Mouse (Mus musculus): ENCODE measurements around the gene Dydc2. TPM values are rescaled to one million over a fixed set of nuclear protein-coding genes. Genes with fewer than 3 reads are reported as not detected.

Dydc2 gene
- total and polyA plus RNA-seq, 2 experiments from 2014 or later: 0.72 TPM; not detected in 1

GRCm38 (mm10) chr14:41033135-41034110 is 35.6 kb downstream of the Dydc2 start:
- Histone ChIP-seq H3K27me3 (ENCODE audit: insufficient read depth, low read length) (no peaks in the 10 kb centered on the region), H3K36me3 (ENCODE audit: insufficient read depth, low read length) (no peaks in the 10 kb centered on the region), H3K27ac (ENCODE audit: low read depth, low read length) (no peak overlapping the region), H3K4me1 (ENCODE audit: insufficient read depth, low read length) (no peaks in the 10 kb centered on the region), H3K4me3 (ENCODE audit: low read depth, low read length) (no peak overlapping the region), H3K9ac (replicated peaks; ENCODE audit: low read length, poor library complexity, severe bottlenecking) (no peak overlapping the region), H3K4me2 (ENCODE audit: low read depth, low read length, poor library complexity, severe bottlenecking) (no peak overlapping the region), H3K9me3 (ENCODE audit: low read length) (no peaks in the 10 kb centered on the region)
- ATAC-seq (ENCODE audit: low FRiP score) (peak; percentile 31; the same call in 1 of the 2 replicates), DNase-seq (ENCODE audit: low spot score) (peak; percentile 91)
- WGBS: 53% methylated on average over 13 of the region's 13 CpGs
- TF ChIP-seq CTCF (IDR thresholded peaks at IDR 0.05): peak; percentile 93

- H3K4me1 ChIP-seq (ENCODE audit: insufficient read depth, low read length): no peaks in the 10 kb centered on the region
- H3K4me3 ChIP-seq (ENCODE audit: low read depth, low read length): no peak overlapping the region
- no peaks in the 10 kb centered on the region for H3K9me3 ChIP-seq (ENCODE audit: low read length)
- ATAC-seq (ENCODE audit: low FRiP score) (no peak), DNase-seq (ENCODE audit: low spot score) (no peak)
- no peaks in the 10 kb centered on the region for H3K27me3 ChIP-seq (ENCODE audit: insufficient read depth, low read length)
- WGBS: 95% methylated on average over 6 of the region's 6 CpGs
- H3K27ac ChIP-seq (ENCODE audit: low read depth, low read length): no peak overlapping the region
- H3K9ac ChIP-seq (replicated peaks; ENCODE audit: low read length, poor library complexity, severe bottlenecking): no peak overlapping the region
- no peak for TF ChIP-seq CTCF (IDR thresholded peaks at IDR 0.05)
- H3K4me2 ChIP-seq (ENCODE audit: low read depth, low read length, poor library complexity, severe bottlenecking): no peak overlapping the region
- H3K36me3 ChIP-seq (ENCODE audit: insufficient read depth, low read length): no peaks in the 10 kb centered on the region
Measured at GRCm38 (mm10) chr14:41030989-41031513, 38.0 kb downstream of the Dydc2 start.

DNA sequence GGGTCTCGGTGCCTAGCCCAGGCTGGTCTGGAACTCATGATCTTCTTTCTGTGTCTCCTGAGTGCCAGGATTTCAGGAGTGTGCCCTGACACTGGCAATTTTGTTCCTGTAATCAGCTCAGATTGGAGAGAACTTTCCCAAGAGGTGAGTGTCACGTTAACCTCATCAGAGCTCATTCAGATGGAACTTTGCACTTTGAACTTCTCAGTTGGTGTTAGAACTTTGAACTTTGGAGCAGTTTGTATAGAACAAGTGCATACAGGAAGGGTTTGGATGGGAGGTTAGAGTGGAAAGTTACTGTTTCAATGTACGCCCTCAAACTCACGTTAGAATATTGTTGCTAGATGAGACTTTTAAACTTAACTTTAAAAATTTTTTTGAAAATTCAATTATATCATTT is 39.7 kb downstream of the Dydc2 start:
- 73% methylated on average over 4 of the region's 4 CpGs for WGBS
- no peak overlapping the region for H3K9ac ChIP-seq (replicated peaks; ENCODE audit: low read length, poor library complexity, severe bottlenecking)
- H3K27ac ChIP-seq (ENCODE audit: low read depth, low read length): no peak overlapping the region
- no peak for TF ChIP-seq CTCF (IDR thresholded peaks at IDR 0.05)
- H3K4me1 ChIP-seq (ENCODE audit: insufficient read depth, low read length): no peaks in the 10 kb centered on the region
- H3K27me3 ChIP-seq (ENCODE audit: insufficient read depth, low read length): no peaks in the 10 kb centered on the region
- DNase-seq (ENCODE audit: low spot score): no peak
- H3K36me3 ChIP-seq (ENCODE audit: insufficient read depth, low read length): no peaks in the 10 kb centered on the region
- H3K4me3 ChIP-seq (ENCODE audit: low read depth, low read length): no peak overlapping the region
- H3K9me3 ChIP-seq (ENCODE audit: low read length): no peaks in the 10 kb centered on the region
- no peak overlapping the region for H3K4me2 ChIP-seq (ENCODE audit: low read depth, low read length, poor library complexity, severe bottlenecking)
- ATAC-seq (ENCODE audit: low FRiP score): no peak

- Histone ChIP-seq H3K4me3 (ENCODE audit: low read depth, low read length) (no peak overlapping the region), H3K27me3 (ENCODE audit: insufficient read depth, low read length) (no peaks in the 10 kb centered on the region), H3K4me2 (ENCODE audit: low read depth, low read length, poor library complexity, severe bottlenecking) (no peak overlapping the region), H3K9me3 (ENCODE audit: low read length) (no peaks in the 10 kb centered on the region), H3K4me1 (ENCODE audit: insufficient read depth, low read length) (no peaks in the 10 kb centered on the region), H3K36me3 (ENCODE audit: insufficient read depth, low read length) (no peaks in the 10 kb centered on the region), H3K27ac (ENCODE audit: low read depth, low read length) (no peak overlapping the region), H3K9ac (replicated peaks; ENCODE audit: low read length, poor library complexity, severe bottlenecking) (no peak overlapping the region)
- WGBS: 81% methylated on average over 7 of the region's 7 CpGs
- ATAC-seq (ENCODE audit: low FRiP score): no peak
- DNase-seq (ENCODE audit: low spot score): no peak
- no peak for TF ChIP-seq CTCF (IDR thresholded peaks at IDR 0.05)
Measured at GRCm38 (mm10) chr14:41025594-41026284, 43.3 kb downstream of the Dydc2 start.

DNA sequence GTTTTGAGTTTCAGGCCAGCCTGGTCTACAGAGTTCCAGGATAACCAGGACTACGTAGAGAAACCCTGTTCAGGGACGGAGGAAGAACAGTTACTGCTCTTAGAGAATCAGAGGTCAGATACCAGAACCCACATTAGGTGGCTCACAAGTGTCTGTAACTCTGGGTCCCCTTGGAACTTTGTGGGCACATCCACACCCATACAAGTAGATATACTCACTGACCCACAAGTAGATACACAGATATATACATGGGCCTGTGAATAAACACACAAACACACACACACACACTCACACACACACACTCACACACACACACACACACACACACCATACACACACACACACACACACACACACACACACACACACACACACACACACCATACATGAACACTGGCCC is 43.9 kb downstream of the Dydc2 start:
- WGBS: 94% methylated on average over 2 of the region's 2 CpGs
- no peak overlapping the region for H3K4me3 ChIP-seq (ENCODE audit: low read depth, low read length)
- no peaks in the 10 kb centered on the region for H3K27me3 ChIP-seq (ENCODE audit: insufficient read depth, low read length)
- no peak overlapping the region for H3K9ac ChIP-seq (replicated peaks; ENCODE audit: low read length, poor library complexity, severe bottlenecking)
- no peaks in the 10 kb centered on the region for H3K4me1 ChIP-seq (ENCODE audit: insufficient read depth, low read length)
- no peak for TF ChIP-seq CTCF (IDR thresholded peaks at IDR 0.05)
- H3K9me3 ChIP-seq (ENCODE audit: low read length): no peaks in the 10 kb centered on the region
- no peak overlapping the region for H3K4me2 ChIP-seq (ENCODE audit: low read depth, low read length, poor library complexity, severe bottlenecking)
- no peak overlapping the region for H3K27ac ChIP-seq (ENCODE audit: low read depth, low read length)
- H3K36me3 ChIP-seq (ENCODE audit: insufficient read depth, low read length): no peaks in the 10 kb centered on the region
- DNase-seq (ENCODE audit: low spot score) (no peak), ATAC-seq (ENCODE audit: low FRiP score) (no peak)
